22 mouse cellular contexts compared by ENCODE assay signal in the genomic region with DNA sequence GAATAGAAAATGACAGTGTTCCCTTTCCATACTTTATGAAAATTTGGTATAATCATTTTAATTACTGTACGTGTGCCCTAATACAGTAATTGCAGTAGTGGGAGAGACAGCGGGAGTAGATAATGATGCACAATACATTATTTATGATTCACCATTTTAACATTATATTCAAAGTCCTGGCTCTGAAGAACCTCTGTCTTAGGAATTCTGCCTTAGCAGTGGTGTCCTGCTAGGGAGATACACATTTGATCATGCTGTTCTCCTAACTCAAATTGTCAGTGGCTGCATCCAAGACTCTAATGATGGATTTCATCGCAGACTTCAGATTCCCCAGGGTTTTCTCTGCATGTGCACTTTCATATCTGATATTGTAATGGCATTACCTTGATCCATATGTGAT. TPM values are rescaled to one million over a fixed set of nuclear protein-coding genes. Genes with fewer than 3 reads are reported as not detected.
DNase-seq lines count a peak whose midpoint lies in the region; ATAC-seq and TF ChIP-seq lines count a peak whose summit lies in the region.
"Had no signal": no experiment of that assay in that cellular context is flagged by ENCODE, and none has a peak within 500 bp of the region (broad histone marks: within the 10 kb centered on the region; RNA-seq: fewer than 3 reads in every experiment).

No protein-coding gene starts in this region.

- H3K4me2 ChIP-seq in midbrain, embryonic 14.5 days (ENCODE audit: low read length): no peak overlapping the region
- H3K4me2 ChIP-seq in midbrain, postnatal 0 days (ENCODE audit: low read depth, low read length, poor library complexity, severe bottlenecking): no peak overlapping the region
- H3K4me2 ChIP-seq in midbrain, embryonic 16.5 days (ENCODE audit: low read length): no peak overlapping the region
- H3K4me2 ChIP-seq: embryonic facial prominence, embryonic 13.5 days; embryonic facial prominence, embryonic 15.5 days; forebrain, embryonic 12.5 days had no signal

- WGBS in midbrain, embryonic 14.5 days: 66% methylated on average over 3 of the region's 3 CpGs
- WGBS in midbrain, postnatal 0 days: 57% methylated on average over 3 of the region's 3 CpGs
- 55% methylated on average over 3 of the region's 3 CpGs for WGBS in midbrain, embryonic 16.5 days

- peak; percentile 50 for DNase-seq in midbrain, embryonic 14.5 days
- no peak for DNase-seq in midbrain, postnatal 0 days (ENCODE audit: low spot score)
- peak; percentile 51 for DNase-seq in brain, embryonic 14.5 days (ENCODE audit: low read depth)
- DNase-seq in adrenal gland, adult 8-10 months: no peak
- DNase-seq: adrenal gland, adult 2 months; adrenal gland, postnatal 14 days; adrenal gland, postnatal 36 days; cerebellum, adult 11 months; cerebellum, adult 18-20 months; cerebellum, adult 8-10 months; cerebellum, adult 9-11 months; cerebellum, postnatal 14 days; cerebellum, postnatal 36 days; embryo, embryonic 11 days had no signal

- TF ChIP-seq CTCF in midbrain, postnatal 0 days (IDR thresholded peaks at IDR 0.05): no peak
- no peak for TF ChIP-seq CTCF in brain, embryonic 14.5 days (IDR thresholded peaks at IDR 0.05; ENCODE audit: borderline replicate concordance, extremely low read depth, insufficient read depth, insufficient read length)

- no peak overlapping the region for H3K27ac ChIP-seq in midbrain, embryonic 14.5 days (replicated peaks; ENCODE audit: low read depth, low read length)
- H3K27ac ChIP-seq in midbrain, postnatal 0 days (ENCODE audit: low read depth, low read length): no peak overlapping the region
- H3K27ac ChIP-seq in midbrain, embryonic 16.5 days (ENCODE audit: low read length): no peak overlapping the region
- H3K27ac ChIP-seq: embryonic facial prominence, embryonic 13.5 days; embryonic facial prominence, embryonic 15.5 days; forebrain, embryonic 10.5 days; forebrain, embryonic 12.5 days had no signal

- H3K4me1 ChIP-seq in midbrain, embryonic 14.5 days (ENCODE audit: control insufficient read depth, insufficient read depth, low read length): no peaks in the 10 kb centered on the region
- H3K4me1 ChIP-seq in midbrain, postnatal 0 days (ENCODE audit: insufficient read depth, low read length): no peaks in the 10 kb centered on the region
- no peaks in the 10 kb centered on the region for H3K4me1 ChIP-seq in midbrain, embryonic 16.5 days (ENCODE audit: control insufficient read depth, insufficient read depth, low read length)
- H3K4me1 ChIP-seq: embryonic facial prominence, embryonic 13.5 days; embryonic facial prominence, embryonic 15.5 days; forebrain, embryonic 10.5 days; forebrain, embryonic 12.5 days had no signal

- no peaks in the 10 kb centered on the region for H3K9me3 ChIP-seq in midbrain, embryonic 14.5 days (ENCODE audit: control insufficient read depth, low read length)
- no peaks in the 10 kb centered on the region for H3K9me3 ChIP-seq in midbrain, postnatal 0 days (ENCODE audit: low read length)
- H3K9me3 ChIP-seq in midbrain, embryonic 16.5 days (replicated peaks; ENCODE audit: control insufficient read depth, low read length, poor library complexity, severe bottlenecking): no peaks in the 10 kb centered on the region
- H3K9me3 ChIP-seq: embryonic facial prominence, embryonic 13.5 days; embryonic facial prominence, embryonic 15.5 days; forebrain, embryonic 10.5 days; forebrain, embryonic 12.5 days had no signal

- no peak overlapping the region for H3K9ac ChIP-seq in midbrain, embryonic 14.5 days (replicated peaks; ENCODE audit: low read length)
- H3K9ac ChIP-seq in midbrain, postnatal 0 days (replicated peaks; ENCODE audit: low read length, poor library complexity, severe bottlenecking): no peak overlapping the region
- no peak overlapping the region for H3K9ac ChIP-seq in midbrain, embryonic 16.5 days (ENCODE audit: low read depth, low read length)
- H3K9ac ChIP-seq: embryonic facial prominence, embryonic 13.5 days; embryonic facial prominence, embryonic 15.5 days; forebrain, embryonic 12.5 days had no signal

- no peak overlapping the region for H3K4me3 ChIP-seq in midbrain, embryonic 14.5 days (replicated peaks; ENCODE audit: low read depth, low read length)
- H3K4me3 ChIP-seq in midbrain, postnatal 0 days (ENCODE audit: low read depth, low read length): no peak overlapping the region
- H3K4me3 ChIP-seq in midbrain, embryonic 16.5 days (ENCODE audit: low read depth, low read length): no peak overlapping the region
- H3K4me3 ChIP-seq: embryonic facial prominence, embryonic 13.5 days; embryonic facial prominence, embryonic 15.5 days; erythroblast, embryonic 14.5 days; forebrain, embryonic 10.5 days; forebrain, embryonic 12.5 days had no signal

- ATAC-seq in midbrain, embryonic 14.5 days (ENCODE audit: low FRiP score, low TSS enrichment): peak; percentile 34; the same call in 1 of the 2 replicates
- no peak for ATAC-seq in midbrain, postnatal 0 days (ENCODE audit: low FRiP score)
- ATAC-seq in midbrain, embryonic 16.5 days: peak; percentile 60
- ATAC-seq: forebrain, embryonic 14.5 days; forebrain, embryonic 16.5 days had no signal

- TF ChIP-seq POLR2A in brain, embryonic 14.5 days (IDR thresholded peaks at IDR 0.05; ENCODE audit: borderline replicate concordance, extremely low read depth, insufficient read depth, insufficient read length, poor library complexity, severe bottlenecking): no peak

- H3K27me3 ChIP-seq in midbrain, embryonic 14.5 days (ENCODE audit: control insufficient read depth, insufficient read depth, low read length): no peaks in the 10 kb centered on the region
- no peaks in the 10 kb centered on the region for H3K27me3 ChIP-seq in midbrain, postnatal 0 days (ENCODE audit: insufficient read depth, low read length)
- H3K27me3 ChIP-seq in midbrain, embryonic 16.5 days (ENCODE audit: control insufficient read depth, insufficient read depth, low read depth, low read length): no peaks in the 10 kb centered on the region
- H3K27me3 ChIP-seq: embryonic facial prominence, embryonic 13.5 days; embryonic facial prominence, embryonic 15.5 days; forebrain, embryonic 12.5 days had no signal

- H3K36me3 ChIP-seq in midbrain, embryonic 14.5 days (ENCODE audit: control insufficient read depth, insufficient read depth, low read length): peaks cover 8% of the 10 kb centered on the region
- H3K36me3 ChIP-seq in midbrain, postnatal 0 days (ENCODE audit: insufficient read depth, low read length): no peaks in the 10 kb centered on the region
- H3K36me3 ChIP-seq in midbrain, embryonic 16.5 days (ENCODE audit: control insufficient read depth, insufficient read depth, low read length): peaks cover 4% of the 10 kb centered on the region; the same call in 1 of the 2 replicates
- H3K36me3 ChIP-seq: embryonic facial prominence, embryonic 15.5 days had no signal

RNA-seq across cellular contexts. Expression of gene St8sia4, which starts 28.4 kb away (rescaled TPM):
- 55.2 and 59.0 TPM in 2 replicates for polyA plus RNA-seq in midbrain, embryonic 14.5 days (2014; fragmentation: Nextera tagmentation; extraction: Ambion mirVana)
- 60.5 and 69.1 TPM in 2 replicates for total RNA-seq in midbrain, postnatal 0 days (2014; rRNA removed)
- 19.9 and 20.1 TPM in 2 replicates for polyA plus RNA-seq in midbrain, postnatal 0 days (2015; fragmentation: Nextera tagmentation; extraction: Ambion mirVana)
- 13.7 and 22.2 TPM in 2 replicates for polyA plus RNA-seq in brain, embryonic 14.5 days (2012; rRNA removed)
- 45.9 and 47.3 TPM in 2 replicates for polyA plus RNA-seq in midbrain, embryonic 16.5 days (2015; fragmentation: Nextera tagmentation; extraction: Ambion mirVana)
- 1 to 10 TPM; 1.4 to 4.4 (median 3.4) TPM for total RNA-seq in adrenal gland, adult 8-10 months (2022)

Comparison
In these comparisons a context has a peak if more than half of its experiments do, and no peak if none do; other contexts are left out.
1. DNase-seq: peak in midbrain, embryonic 14.5 days (single experiment) and brain, embryonic 14.5 days (single experiment); none in midbrain, postnatal 0 days (single experiment) and adrenal gland, adult 8-10 months (single experiment).